In the genomic region with DNA sequence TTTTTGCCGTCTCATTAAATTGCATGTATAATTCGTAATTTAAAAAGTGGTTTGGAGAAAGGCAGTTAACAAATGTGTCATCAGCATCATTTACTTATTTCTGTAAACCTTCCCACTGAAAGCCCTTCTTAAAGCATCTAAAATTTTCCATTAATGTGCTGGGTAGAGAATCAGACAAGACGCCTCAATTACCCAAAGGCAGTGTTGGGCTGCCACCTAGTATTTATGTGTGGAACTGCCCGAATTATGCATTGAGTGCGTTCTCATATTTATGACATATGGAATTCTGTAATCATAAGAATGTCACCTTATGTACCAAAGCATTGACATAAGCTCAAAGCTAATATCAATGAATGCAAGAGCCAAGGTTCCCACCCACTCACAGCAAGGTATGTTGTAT, we compare ENCODE assay signal across 8 mouse cellular contexts.
DNase-seq lines count a peak whose midpoint lies in the region.

No protein-coding gene starts in this region.

- peak; percentile 10 for DNase-seq in adrenal gland, postnatal 10 days
- no peak for DNase-seq in adrenal gland, adult 8-10 months
- peak; percentile 22 to 46 for DNase-seq in kidney, postnatal 4 days
- no peak for DNase-seq in kidney, adult 11 months
- peak; percentile 17 to 39 for DNase-seq in layer of hippocampus, adult 8-10 months (ENCODE audit: low spot score in 2 of 2)
- peak; percentile 70 for DNase-seq in retina, embryonic 14.5 days (ENCODE audit: low spot score)
- DNase-seq in spleen, postnatal 4 days (ENCODE audit: low spot score in 2 of 2), result no peak
- DNase-seq in thymus, postnatal 0 days (ENCODE audit: low spot score), result no peak

Comparison
In these comparisons a context has a peak if more than half of its experiments do, and no peak if none do; other contexts are left out.
1. DNase-seq: peak in adrenal gland, postnatal 10 days (single experiment), kidney, postnatal 4 days (2 of 2), layer of hippocampus, adult 8-10 months (2 of 2) and retina, embryonic 14.5 days (single experiment); none in adrenal gland, adult 8-10 months (single experiment), kidney, adult 11 months (single experiment), spleen, postnatal 4 days (0 of 2) and thymus, postnatal 0 days (single experiment).